Mouse (Mus musculus): Measurements from ENCODE around the gene Abhd14a.

Gene Abhd14a

GRCm38 (mm10) chr9:106452351-106452750 is 4.9 kb upstream of the Abhd14a start:
- DNase-seq (ENCODE audit: low spot score): no peak

GRCm38 (mm10) chr9:106451899-106452298 is 4.4 kb upstream of the Abhd14a start:
- no peak for DNase-seq (ENCODE audit: low spot score)

- no peak for DNase-seq (ENCODE audit: low spot score)
Measured at GRCm38 (mm10) chr9:106451298-106451697, 3.8 kb upstream of the Abhd14a start.

- DNase-seq (ENCODE audit: low spot score): no peak
Measured at GRCm38 (mm10) chr9:106450661-106451060, 3.2 kb upstream of the Abhd14a start.

- no peak for DNase-seq (ENCODE audit: low spot score)
Measured at GRCm38 (mm10) chr9:106449947-106450346, 2.5 kb upstream of the Abhd14a start.

GRCm38 (mm10) chr9:106448498-106449031 is 1.1 kb upstream of the Abhd14a start:
- DNase-seq (ENCODE audit: low spot score): peak; percentile 52

GRCm38 (mm10) chr9:106447951-106448350 is 473 bp upstream of the Abhd14a start:
- DNase-seq (ENCODE audit: low spot score): no peak

- no peak for DNase-seq (ENCODE audit: low spot score)
Measured at GRCm38 (mm10) chr9:106444836-106445235, 2.6 kb downstream of the Abhd14a start.

- no peak for DNase-seq (ENCODE audit: low spot score)
Measured at GRCm38 (mm10) chr9:106442680-106443079, 4.8 kb downstream of the Abhd14a start.

GRCm38 (mm10) chr9:106436566-106436965 is 10.9 kb downstream of the Abhd14a start:
- no peak for DNase-seq (ENCODE audit: low spot score)

- no peak for DNase-seq (ENCODE audit: low spot score)
Measured at GRCm38 (mm10) chr9:106433389-106433788, 14.1 kb downstream of the Abhd14a start.

GRCm38 (mm10) chr9:106430015-106430264 is 17.5 kb downstream of the Abhd14a start:
- DNase-seq (ENCODE audit: low spot score): no peak

- DNase-seq (ENCODE audit: low spot score): peak; percentile 90
Measured at GRCm38 (mm10) chr9:106429221-106430014, 18.1 kb downstream of the Abhd14a start, which contains the start of gene Rpl29. TSS of gene Rpl29 (plus strand) at chr9:106429454.

GRCm38 (mm10) chr9:106428719-106429220 is 18.7 kb downstream of the Abhd14a start:
- no peak for DNase-seq (ENCODE audit: low spot score)

- DNase-seq (ENCODE audit: low spot score): peak; percentile 72
Measured at GRCm38 (mm10) chr9:106421865-106422160, 25.7 kb downstream of the Abhd14a start.

GRCm38 (mm10) chr9:106421033-106421864 is 26.2 kb downstream of the Abhd14a start:
- no peak for DNase-seq (ENCODE audit: low spot score)

GRCm38 (mm10) chr9:106420608-106421007 is 26.9 kb downstream of the Abhd14a start:
- DNase-seq (ENCODE audit: low spot score): no peak

GRCm38 (mm10) chr9:106417841-106418625 is 29.4 kb downstream of the Abhd14a start:
- peak; percentile 45 for DNase-seq (ENCODE audit: low spot score)

GRCm38 (mm10) chr9:106416826-106417225 is 30.7 kb downstream of the Abhd14a start:
- DNase-seq (ENCODE audit: low spot score): no peak

GRCm38 (mm10) chr9:106413606-106414005 is 33.9 kb downstream of the Abhd14a start:
- no peak for DNase-seq (ENCODE audit: low spot score)

GRCm38 (mm10) chr9:106412210-106412609 is 35.3 kb downstream of the Abhd14a start:
- no peak for DNase-seq (ENCODE audit: low spot score)

GRCm38 (mm10) chr9:106411729-106412128 is 35.7 kb downstream of the Abhd14a start:
- no peak for DNase-seq (ENCODE audit: low spot score)
